Mouse (Mus musculus) frontal cortex, adult (tissue): ENCODE data around the gene Prune2.
A peak's percentile ranks its signal among the peaks of the same experiment; 100 is the strongest.

ENCODE experiments used
- ATAC-seq: cut with Nextera tagmentation; 2 replicates; pipeline ENCODE4 v1.9.2; 2017; ENCODE audit warnings: mild to moderate bottlenecking, moderate library complexity, mixed read lengths; ENCODE audit not compliant: low TSS enrichment

The Prune2 gene

GRCm38 (mm10) chr19:17263679-17264370 lies 307.9 kb downstream of the Prune2 start:
- no peak for ATAC-seq

GRCm38 (mm10) chr19:17264481-17265196 lies 308.7 kb downstream of the Prune2 start:
- peak; percentile 65 for ATAC-seq

GRCm38 (mm10) chr19:17268669-17269068 lies 312.8 kb downstream of the Prune2 start:
- ATAC-seq, result no peak

- no peak for ATAC-seq
Observed at GRCm38 (mm10) chr19:17271179-17271622, 315.3 kb downstream of the Prune2 start.

GRCm38 (mm10) chr19:17272988-17273387 lies 317.1 kb downstream of the Prune2 start:
- no peak for ATAC-seq
